Mouse (Mus musculus) midbrain, embryonic 14.5 days (tissue): ENCODE results near the gene Acot8. TPM values are rescaled to one million over a fixed set of nuclear protein-coding genes. Genes with fewer than 3 reads are reported as not detected.

ENCODE experiments used
- ATAC-seq: fragments of 200-750 bp; cut with Nextera tagmentation; 2 replicates; pipeline ENCODE4 v1.8.0; 2017; ENCODE audit warnings: moderate number of reproducible peaks, moderate library complexity; ENCODE audit not compliant: low FRiP score, low TSS enrichment
- DNase-seq: peaks from one replicate; pipeline ENCODE4 v3.0.0-alpha.2; 2015
- H3K27ac ChIP-seq: fragments of 300-500 bp; sonication (generic); replicated peaks from 2 replicates; pipeline ENCODE4 v1.5.1; 2014; ENCODE audit warnings: mild to moderate bottlenecking, low read depth, low read length, moderate library complexity
- H3K27me3 ChIP-seq: fragments of 300-500 bp; sonication (generic); 2 replicates; pipeline ENCODE4 v1.6.1; 2014; ENCODE audit warnings: low read length, control low read depth, mixed read lengths; ENCODE audit not compliant: control insufficient read depth, insufficient read depth
- H3K36me3 ChIP-seq: fragments of 300-500 bp; sonication (generic); 2 replicates; pipeline ENCODE4 v1.6.1; 2014; ENCODE audit warnings: low read length, control low read depth; ENCODE audit not compliant: control insufficient read depth, insufficient read depth
- H3K4me1 ChIP-seq: fragments of 300-500 bp; sonication (generic); 2 replicates; pipeline ENCODE4 v1.6.1; 2014; ENCODE audit warnings: mild to moderate bottlenecking, antibody characterized with exemption, low read length, control low read depth; ENCODE audit not compliant: control insufficient read depth, insufficient read depth
- H3K4me2 ChIP-seq: fragments of 300-500 bp; sonication (generic); 2 replicates; pipeline ENCODE4 v1.6.1; 2014; ENCODE audit warnings: mild to moderate bottlenecking, low read length, moderate library complexity
- H3K4me3 ChIP-seq: fragments of 300-500 bp; sonication (generic); replicated peaks from 2 replicates; pipeline ENCODE4 v1.5.1; 2014; ENCODE audit warnings: low read depth, low read length
- H3K9ac ChIP-seq: fragments of 300-500 bp; sonication (generic); replicated peaks from 2 replicates; pipeline ENCODE4 v1.6.1; 2014; ENCODE audit warnings: mild to moderate bottlenecking, low read length, moderate library complexity
- H3K9me3 ChIP-seq: fragments of 300-500 bp; sonication (generic); 2 replicates; pipeline ENCODE4 v1.6.1; 2016; ENCODE audit warnings: low read length, control low read depth, mixed read lengths; ENCODE audit not compliant: control insufficient read depth
- WGBS: fragments of 180-500 bp; shearing (Covaris S2); extraction: QIAGEN DNeasy Blood & Tissue Kit; methylation state at CpG from one replicate; pipeline ENCODE4 v1.1.7; 2014; 5-methylcytosine and 5-hydroxymethylcytosine counted together
- polyA plus RNA-seq: library from polyadenylated mRNA; unstranded; fragments of >200 nt; fragmentation: Nextera tagmentation; extraction: Ambion mirVana; gene quantifications from 2 replicates; pipeline ENCODE4 v1.2.1, GENCODE M21; 2014

Gene Acot8
- polyA plus RNA-seq, 1 experiment from 2014 or later, result 17.1 TPM

DNA sequence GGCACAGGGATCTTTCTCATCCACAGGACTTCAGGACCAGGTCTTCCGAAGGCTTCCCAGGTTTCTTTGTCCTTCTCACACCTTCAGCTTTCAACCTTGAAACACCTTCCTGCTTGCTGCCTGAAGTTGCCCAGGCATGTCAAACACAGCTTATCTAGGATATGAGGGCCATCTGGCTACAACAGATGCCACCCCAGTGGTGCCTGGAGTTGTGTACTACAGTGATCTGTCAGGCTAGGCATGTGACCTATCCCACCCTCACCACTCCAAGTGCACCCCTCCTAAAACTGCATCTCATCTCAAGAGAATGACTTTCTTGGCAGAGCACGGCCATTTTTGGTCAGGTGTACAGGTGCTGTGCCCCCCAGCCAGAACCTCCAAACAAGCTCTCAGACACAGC is 43.2 kb downstream of the Acot8 start:
- Histone ChIP-seq H3K9ac (no peak overlapping the region), H3K9me3 (no peaks in the 10 kb centered on the region), H3K4me1 (no peaks in the 10 kb centered on the region), H3K36me3 (peaks cover 88% of the 10 kb centered on the region), H3K4me2 (no peak overlapping the region), H3K27me3 (no peaks in the 10 kb centered on the region), H3K27ac (no peak overlapping the region), H3K4me3 (no peak overlapping the region)
- DNase-seq, result no peak
- WGBS, result 97% methylated on average over 2 of the region's 2 CpGs
- ATAC-seq, result no peak

- no peak for ATAC-seq
- H3K4me2 ChIP-seq, result no peak overlapping the region
- H3K9me3 ChIP-seq, result no peaks in the 10 kb centered on the region
- H3K27me3 ChIP-seq, result no peaks in the 10 kb centered on the region
- no peaks in the 10 kb centered on the region for H3K4me1 ChIP-seq
- no peak for DNase-seq
- H3K36me3 ChIP-seq, result peaks cover 88% of the 10 kb centered on the region
- WGBS, result 95% methylated on average over 4 of the region's 4 CpGs
- no peak overlapping the region for H3K27ac ChIP-seq
- H3K9ac ChIP-seq, result no peak overlapping the region
- no peak overlapping the region for H3K4me3 ChIP-seq
Measured at GRCm38 (mm10) chr2:164760059-164760833, 44.4 kb downstream of the Acot8 start.

DNA sequence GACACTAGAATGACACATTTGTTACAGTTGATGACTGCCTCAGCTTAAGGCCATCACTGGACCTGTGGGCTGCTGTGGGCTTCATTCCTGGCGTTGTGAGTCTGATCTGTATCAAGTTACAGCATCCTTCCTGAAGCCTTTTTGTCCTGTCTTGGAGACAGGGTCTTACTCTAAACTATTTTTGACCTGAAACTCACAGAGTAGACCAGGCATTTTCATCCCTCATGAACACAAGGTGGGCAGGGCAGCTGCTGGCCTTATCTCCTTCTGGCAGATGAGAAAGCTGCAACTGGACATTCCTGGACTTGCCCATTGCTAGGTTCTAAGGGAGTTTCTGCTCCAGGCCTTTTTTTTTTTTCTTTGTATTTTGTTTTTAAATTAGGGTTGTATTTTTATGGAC is 46.0 kb downstream of the Acot8 start:
- no peaks in the 10 kb centered on the region for H3K9me3 ChIP-seq
- H3K9ac ChIP-seq, result no peak overlapping the region
- 85% methylated on average over 1 of the region's 1 CpGs for WGBS
- peaks cover 96% of the 10 kb centered on the region for H3K36me3 ChIP-seq
- H3K4me1 ChIP-seq, result no peaks in the 10 kb centered on the region
- no peak overlapping the region for H3K4me2 ChIP-seq
- ATAC-seq, result no peak
- no peak overlapping the region for H3K27ac ChIP-seq
- no peak overlapping the region for H3K4me3 ChIP-seq
- no peaks in the 10 kb centered on the region for H3K27me3 ChIP-seq
- DNase-seq, result no peak

DNA sequence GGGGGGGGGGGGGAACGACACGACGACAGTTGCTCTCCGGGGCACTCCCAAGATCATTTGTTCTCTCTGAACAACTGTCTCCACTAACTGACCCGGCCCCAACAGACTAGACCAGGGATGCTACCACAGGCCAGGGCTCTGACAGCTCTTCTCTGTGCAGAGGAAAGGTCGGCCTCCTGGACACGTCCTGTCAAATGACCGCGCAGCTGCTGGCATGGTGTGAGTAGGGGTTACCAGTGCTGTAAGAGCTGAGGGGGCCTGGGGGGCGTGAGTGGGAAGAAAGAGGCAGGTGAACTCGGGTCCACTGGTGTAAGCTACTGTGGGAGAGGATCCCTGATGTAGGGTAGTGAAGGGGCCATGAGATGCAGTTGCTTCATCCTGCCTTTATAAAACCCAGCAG is 46.8 kb downstream of the Acot8 start:
- Histone ChIP-seq H3K27me3 (no peaks in the 10 kb centered on the region), H3K9ac (no peak overlapping the region), H3K27ac (no peak overlapping the region), H3K9me3 (no peaks in the 10 kb centered on the region), H3K36me3 (peaks cover 96% of the 10 kb centered on the region), H3K4me3 (no peak overlapping the region), H3K4me2 (no peak overlapping the region), H3K4me1 (no peaks in the 10 kb centered on the region)
- ATAC-seq (no peak), DNase-seq (no peak)
- 96% methylated on average over 9 of the region's 11 CpGs for WGBS

GRCm38 (mm10) chr2:164754800-164755199 is 49.9 kb downstream of the Acot8 start:
- no peak overlapping the region for H3K9ac ChIP-seq
- no peak overlapping the region for H3K27ac ChIP-seq
- DNase-seq (no peak), ATAC-seq (no peak)
- no peak overlapping the region for H3K4me3 ChIP-seq
- no peaks in the 10 kb centered on the region for H3K4me1 ChIP-seq
- whole genome bisulfite sequencing, result 89% methylated on average over 2 of the region's 2 CpGs
- H3K9me3 ChIP-seq, result no peaks in the 10 kb centered on the region
- H3K27me3 ChIP-seq, result no peaks in the 10 kb centered on the region
- peaks cover 96% of the 10 kb centered on the region for H3K36me3 ChIP-seq
- H3K4me2 ChIP-seq, result no peak overlapping the region

DNA sequence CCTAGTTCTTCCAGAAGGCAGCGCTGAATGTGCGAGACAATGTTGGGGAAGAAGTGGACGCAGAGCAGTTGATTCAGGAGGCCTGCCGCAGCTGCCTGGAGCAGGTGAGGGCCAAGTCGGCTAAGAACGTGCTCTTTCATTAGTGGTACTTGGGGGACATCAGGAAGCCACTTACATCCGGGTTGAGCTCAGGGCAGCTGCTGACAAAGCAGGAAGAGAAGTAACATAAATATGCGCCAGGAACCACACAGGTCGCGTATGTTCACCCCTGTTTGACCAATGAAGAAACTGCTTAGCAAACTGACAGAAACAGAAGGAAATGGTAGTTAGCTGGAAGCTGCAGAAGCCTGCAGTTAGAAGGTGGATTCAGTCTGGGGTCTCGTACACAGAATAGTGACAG is 50.6 kb downstream of the Acot8 start:
- H3K4me1 ChIP-seq, result no peaks in the 10 kb centered on the region
- H3K4me2 ChIP-seq, result no peak overlapping the region
- H3K27me3 ChIP-seq, result no peaks in the 10 kb centered on the region
- ATAC-seq, result no peak
- no peak overlapping the region for H3K4me3 ChIP-seq
- H3K36me3 ChIP-seq, result peaks cover 89% of the 10 kb centered on the region
- DNase-seq, result no peak
- H3K27ac ChIP-seq, result no peak overlapping the region
- 93% methylated on average over 11 of the region's 11 CpGs for WGBS
- no peaks in the 10 kb centered on the region for H3K9me3 ChIP-seq
- no peak overlapping the region for H3K9ac ChIP-seq

DNA sequence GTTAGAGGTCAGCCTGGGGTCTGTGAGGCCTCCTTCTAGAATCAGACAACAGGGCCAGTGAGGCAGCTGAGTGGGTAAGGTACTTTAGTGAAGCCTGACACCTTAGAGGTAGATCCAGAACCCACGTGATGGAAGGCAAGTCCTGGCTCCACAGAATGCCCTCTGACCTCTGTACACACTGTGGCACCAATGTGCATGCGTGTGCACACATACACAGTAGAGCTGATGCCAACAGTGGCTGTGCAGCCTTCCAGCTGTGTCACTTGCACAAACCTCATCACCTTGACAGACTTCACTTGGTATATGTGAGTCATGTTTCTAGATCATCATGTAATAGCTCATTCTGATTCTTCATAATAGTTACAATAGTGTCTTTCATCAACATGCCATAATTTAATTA is 52.2 kb downstream of the Acot8 start:
- Histone ChIP-seq H3K4me3 (no peak overlapping the region), H3K36me3 (peaks cover 86% of the 10 kb centered on the region), H3K27ac (no peak overlapping the region), H3K4me2 (no peak overlapping the region), H3K27me3 (no peaks in the 10 kb centered on the region), H3K9me3 (no peaks in the 10 kb centered on the region), H3K4me1 (0 out of 2 replicates have a peak, but pooled peaks cover 1% of the 10 kb centered on the region), H3K9ac (no peak overlapping the region)
- no peak for ATAC-seq
- WGBS, result 94% methylated on average over 2 of the region's 2 CpGs
- DNase-seq, result no peak

- DNase-seq, result no peak
- Histone ChIP-seq H3K4me3 (no peak overlapping the region), H3K4me2 (no peak overlapping the region), H3K27me3 (no peaks in the 10 kb centered on the region), H3K9me3 (no peaks in the 10 kb centered on the region), H3K9ac (no peak overlapping the region), H3K4me1 (peaks cover 13% of the 10 kb centered on the region), H3K36me3 (peaks cover 53% of the 10 kb centered on the region), H3K27ac (no peak overlapping the region)
- no peak for ATAC-seq
- WGBS, result 90% methylated on average over 6 of the region's 6 CpGs
Measured at GRCm38 (mm10) chr2:164748991-164749390, 55.7 kb downstream of the Acot8 start.

GRCm38 (mm10) chr2:164748191-164748590 is 56.5 kb downstream of the Acot8 start:
- no peak overlapping the region for H3K4me3 ChIP-seq
- DNase-seq, result no peak
- no peak overlapping the region for H3K4me2 ChIP-seq
- H3K9ac ChIP-seq, result no peak overlapping the region
- H3K27me3 ChIP-seq, result no peaks in the 10 kb centered on the region
- peaks cover 13% of the 10 kb centered on the region for H3K4me1 ChIP-seq
- H3K9me3 ChIP-seq, result no peaks in the 10 kb centered on the region
- 80% methylated on average over 4 of the region's 4 CpGs for WGBS
- H3K27ac ChIP-seq, result no peak overlapping the region
- H3K36me3 ChIP-seq, result peaks cover 45% of the 10 kb centered on the region
- no peak for ATAC-seq
